Mouse (Mus musculus): ENCODE measurements around the gene Pofut1. TPM values are rescaled to one million over a fixed set of nuclear protein-coding genes. Genes with fewer than 3 reads are reported as not detected.
A peak's percentile ranks its signal among the peaks of the same experiment; 100 is the strongest.
"Not testable (repeated sequence)": the region's sequence is repeated elsewhere in the genome, so short reads cannot be mapped to it uniquely, and the experiment has no call there.

Gene Pofut1
- polyA plus RNA-seq, 1 experiment from 2014 or later = 2.6 TPM

- no peak overlapping the region for H3K4me3 ChIP-seq (replicated peaks)
- H3K9me3 ChIP-seq (replicated peaks) = no peaks in the 10 kb centered on the region
- 73% methylated on average over 2 of the region's 2 CpGs for WGBS (ENCODE audit: insufficient replicate concordance)
- no peak for ATAC-seq (ENCODE audit: insufficient read depth)
- H3K36me3 ChIP-seq (replicated peaks) = peaks cover 44% of the 10 kb centered on the region
- no peak overlapping the region for H3K27ac ChIP-seq (replicated peaks)
- H3K9ac ChIP-seq = no peak overlapping the region
- no peak overlapping the region for H3K4me2 ChIP-seq
- H3K27me3 ChIP-seq = no peaks in the 10 kb centered on the region
- H3K4me1 ChIP-seq (replicated peaks) = peaks cover 25% of the 10 kb centered on the region
These were observed 26.0 kb downstream of the Pofut1 start for GRCm38 (mm10) chr2:153267331-153267730.

GRCm38 (mm10) chr2:153270231-153270915, 29.0 kb downstream of the Pofut1 start:
- H3K4me2 ChIP-seq; H3K9ac ChIP-seq; H3K27me3 ChIP-seq; H3K4me3 ChIP-seq (replicated peaks); H3K9me3 ChIP-seq (replicated peaks); H3K27ac ChIP-seq (replicated peaks): not testable (repeated sequence)
- Histone ChIP-seq H3K4me1 (replicated peaks) (peaks cover 36% of the 10 kb centered on the region), H3K36me3 (replicated peaks) (peaks cover 16% of the 10 kb centered on the region)
- ATAC-seq (ENCODE audit: insufficient read depth) = 0 out of 2 replicates have a peak, but pooled peaks have one; percentile 13
- 24% methylated on average over 8 of the region's 8 CpGs for WGBS (ENCODE audit: insufficient replicate concordance)

- WGBS (ENCODE audit: insufficient replicate concordance) = 32% methylated on average over 6 of the region's 6 CpGs
- Histone ChIP-seq H3K4me1 (replicated peaks) (peaks cover 47% of the 10 kb centered on the region), H3K27ac (replicated peaks) (peak overlapping the region; percentile 29; the same call in 1 of the 2 replicates)
- not testable (repeated sequence) for H3K9ac ChIP-seq; H3K4me3 ChIP-seq (replicated peaks); H3K9me3 ChIP-seq (replicated peaks); H3K27me3 ChIP-seq; H3K36me3 ChIP-seq (replicated peaks); H3K4me2 ChIP-seq
- peak; percentile 70 for ATAC-seq (ENCODE audit: insufficient read depth)
These were observed 33.0 kb downstream of the Pofut1 start for GRCm38 (mm10) chr2:153274200-153274918.

- no peak overlapping the region for H3K4me2 ChIP-seq
- H3K4me1 ChIP-seq (replicated peaks) = peaks cover 43% of the 10 kb centered on the region
- H3K27ac ChIP-seq (replicated peaks) = peak overlapping the region; percentile 29
- 63% methylated on average over 6 of the region's 6 CpGs for WGBS (ENCODE audit: insufficient replicate concordance)
- 0 out of 2 replicates have a peak, but pooled peaks have one; percentile 23 for ATAC-seq (ENCODE audit: insufficient read depth)
- no peaks in the 10 kb centered on the region for H3K27me3 ChIP-seq
- no peaks in the 10 kb centered on the region for H3K9me3 ChIP-seq (replicated peaks)
- no peaks in the 10 kb centered on the region for H3K36me3 ChIP-seq (replicated peaks)
- no peak overlapping the region for H3K4me3 ChIP-seq (replicated peaks)
- no peak overlapping the region for H3K9ac ChIP-seq
These were observed 33.5 kb downstream of the Pofut1 start for GRCm38 (mm10) chr2:153274919-153275247.

GRCm38 (mm10) chr2:153275577-153275976, 34.2 kb downstream of the Pofut1 start:
- H3K4me3 ChIP-seq (replicated peaks); H3K9ac ChIP-seq; H3K36me3 ChIP-seq (replicated peaks); ATAC-seq (ENCODE audit: insufficient read depth); H3K4me2 ChIP-seq; H3K27me3 ChIP-seq; H3K27ac ChIP-seq (replicated peaks); H3K9me3 ChIP-seq (replicated peaks): not testable (repeated sequence)
- WGBS (ENCODE audit: insufficient replicate concordance) = 29% methylated on average over 3 of the region's 3 CpGs
- peaks cover 40% of the 10 kb centered on the region for H3K4me1 ChIP-seq (replicated peaks)

- no peak overlapping the region for H3K27ac ChIP-seq (replicated peaks)
- WGBS (ENCODE audit: insufficient replicate concordance) = 69% methylated on average over 8 of the region's 8 CpGs
- no peak for ATAC-seq (ENCODE audit: insufficient read depth)
These were observed 35.1 kb downstream of the Pofut1 start for GRCm38 (mm10) chr2:153276440-153276839.

GRCm38 (mm10) chr2:153276846-153277245, 35.5 kb downstream of the Pofut1 start:
- WGBS (ENCODE audit: insufficient replicate concordance) = 87% methylated on average over 5 of the region's 5 CpGs

More at GRCm38 (mm10) chr2:153276440-153276839, 35.1 kb downstream of the Pofut1 start:
- H3K4me1 ChIP-seq (replicated peaks) = peaks cover 32% of the 10 kb centered on the region
- no peak overlapping the region for H3K4me2 ChIP-seq
- H3K9me3 ChIP-seq (replicated peaks) = no peaks in the 10 kb centered on the region
- H3K9ac ChIP-seq = no peak overlapping the region
- H3K27me3 ChIP-seq = no peaks in the 10 kb centered on the region
- H3K4me3 ChIP-seq (replicated peaks) = no peak overlapping the region
- no peaks in the 10 kb centered on the region for H3K36me3 ChIP-seq (replicated peaks)

GRCm38 (mm10) chr2:153278357-153278756, 37.0 kb downstream of the Pofut1 start:
- Histone ChIP-seq H3K36me3 (replicated peaks) (no peaks in the 10 kb centered on the region), H3K9ac (no peak overlapping the region), H3K9me3 (replicated peaks) (no peaks in the 10 kb centered on the region), H3K4me2 (no peak overlapping the region), H3K4me1 (replicated peaks) (peaks cover 29% of the 10 kb centered on the region), H3K27ac (replicated peaks) (no peak overlapping the region), H3K27me3 (no peaks in the 10 kb centered on the region), H3K4me3 (replicated peaks) (no peak overlapping the region)
- ATAC-seq (ENCODE audit: insufficient read depth) = no peak
- 77% methylated on average over 5 of the region's 5 CpGs for WGBS (ENCODE audit: insufficient replicate concordance)

More at GRCm38 (mm10) chr2:153276846-153277245, 35.5 kb downstream of the Pofut1 start:
- not testable (repeated sequence) for ATAC-seq (ENCODE audit: insufficient read depth); H3K4me3 ChIP-seq (replicated peaks); H3K27ac ChIP-seq (replicated peaks); H3K4me2 ChIP-seq; H3K9ac ChIP-seq; H3K9me3 ChIP-seq (replicated peaks); H3K36me3 ChIP-seq (replicated peaks); H3K27me3 ChIP-seq
- H3K4me1 ChIP-seq (replicated peaks) = peaks cover 32% of the 10 kb centered on the region

GRCm38 (mm10) chr2:153283919-153284318, 42.6 kb downstream of the Pofut1 start:
- 79% methylated on average over 6 of the region's 6 CpGs for WGBS (ENCODE audit: insufficient replicate concordance)
- H3K4me3 ChIP-seq (replicated peaks) = no peak overlapping the region
- H3K9me3 ChIP-seq (replicated peaks) = no peaks in the 10 kb centered on the region
- H3K27me3 ChIP-seq = no peaks in the 10 kb centered on the region
- H3K9ac ChIP-seq = no peak overlapping the region
- ATAC-seq (ENCODE audit: insufficient read depth) = no peak
- 0 out of 2 replicates have a peak, but pooled peaks cover 4% of the 10 kb centered on the region for H3K4me1 ChIP-seq (replicated peaks)
- no peak overlapping the region for H3K4me2 ChIP-seq
- no peaks in the 10 kb centered on the region for H3K36me3 ChIP-seq (replicated peaks)
- H3K27ac ChIP-seq (replicated peaks) = 0 out of 2 replicates have a peak overlapping the region, but pooled peaks have one; percentile 20

GRCm38 (mm10) chr2:153286524-153286923, 45.2 kb downstream of the Pofut1 start:
- Histone ChIP-seq H3K27me3 (no peaks in the 10 kb centered on the region), H3K4me1 (replicated peaks) (peaks cover 13% of the 10 kb centered on the region), H3K4me3 (replicated peaks) (no peak overlapping the region), H3K9ac (no peak overlapping the region; the same call in 1 of the 2 replicates), H3K27ac (replicated peaks) (no peak overlapping the region), H3K4me2 (no peak overlapping the region), H3K9me3 (replicated peaks) (no peaks in the 10 kb centered on the region), H3K36me3 (replicated peaks) (no peaks in the 10 kb centered on the region)
- 33% methylated on average over 4 of the region's 4 CpGs for WGBS (ENCODE audit: insufficient replicate concordance)
- ATAC-seq (ENCODE audit: insufficient read depth) = no peak

GRCm38 (mm10) chr2:153287835-153288234, 46.5 kb downstream of the Pofut1 start:
- Histone ChIP-seq H3K27ac (replicated peaks) (no peak overlapping the region), H3K36me3 (replicated peaks) (no peaks in the 10 kb centered on the region), H3K27me3 (no peaks in the 10 kb centered on the region), H3K9ac (no peak overlapping the region), H3K9me3 (replicated peaks) (no peaks in the 10 kb centered on the region), H3K4me1 (replicated peaks) (peaks cover 26% of the 10 kb centered on the region), H3K4me2 (no peak overlapping the region), H3K4me3 (replicated peaks) (no peak overlapping the region)
- WGBS (ENCODE audit: insufficient replicate concordance) = 70% methylated on average over 6 of the region's 6 CpGs
- ATAC-seq (ENCODE audit: insufficient read depth) = no peak

Data from liver, embryonic 15.5 days (tissue).